Mouse (Mus musculus): Measurements from ENCODE around the gene AL607142.1. TPM values are rescaled to one million over a fixed set of nuclear protein-coding genes. Genes with fewer than 3 reads are reported as not detected.

The AL607142.1 gene
- polyA plus RNA-seq, 1 experiment from 2014 or later: not detected

GRCm38 (mm10) chr4:120037007-120037406 is 27.8 kb upstream of the AL607142.1 start:
- 46% methylated on average over 7 of the region's 7 CpGs for WGBS
- H3K9ac ChIP-seq (replicated peaks; ENCODE audit: low read length): no peak overlapping the region

GRCm38 (mm10) chr4:120041520-120041919 is 23.3 kb upstream of the AL607142.1 start:
- Histone ChIP-seq H3K9ac (replicated peaks; ENCODE audit: low read length) (no peak overlapping the region), H3K4me3 (ENCODE audit: low read length) (no peak overlapping the region), H3K36me3 (ENCODE audit: insufficient read depth, low read length) (no peaks in the 10 kb centered on the region), H3K9me3 (ENCODE audit: low read length) (no peaks in the 10 kb centered on the region), H3K4me1 (ENCODE audit: insufficient read depth, low read length) (no peaks in the 10 kb centered on the region), H3K27ac (ENCODE audit: low read length) (no peak overlapping the region), H3K4me2 (replicated peaks; ENCODE audit: low read depth, low read length) (no peak overlapping the region), H3K27me3 (ENCODE audit: insufficient read depth, low read length) (peaks cover 8% of the 10 kb centered on the region; the same call in 1 of the 2 replicates)
- WGBS: 92% methylated on average over 2 of the region's 2 CpGs
- no peak for ATAC-seq (ENCODE audit: low FRiP score, low TSS enrichment)

More at GRCm38 (mm10) chr4:120037007-120037406, 27.8 kb upstream of the AL607142.1 start:
- Histone ChIP-seq H3K4me3 (ENCODE audit: low read length) (no peak overlapping the region), H3K27ac (ENCODE audit: low read length) (no peak overlapping the region), H3K4me1 (ENCODE audit: insufficient read depth, low read length) (peaks cover 7% of the 10 kb centered on the region), H3K9me3 (ENCODE audit: low read length) (no peaks in the 10 kb centered on the region), H3K4me2 (replicated peaks; ENCODE audit: low read depth, low read length) (no peak overlapping the region), H3K36me3 (ENCODE audit: insufficient read depth, low read length) (no peaks in the 10 kb centered on the region), H3K27me3 (ENCODE audit: insufficient read depth, low read length) (peaks cover 31% of the 10 kb centered on the region)
- ATAC-seq (ENCODE audit: low FRiP score, low TSS enrichment): no peak

GRCm38 (mm10) chr4:120042480-120042879 is 22.3 kb upstream of the AL607142.1 start:
- Histone ChIP-seq H3K4me3 (ENCODE audit: low read length) (no peak overlapping the region), H3K4me1 (ENCODE audit: insufficient read depth, low read length) (no peaks in the 10 kb centered on the region), H3K9ac (replicated peaks; ENCODE audit: low read length) (no peak overlapping the region), H3K9me3 (ENCODE audit: low read length) (no peaks in the 10 kb centered on the region), H3K27me3 (ENCODE audit: insufficient read depth, low read length) (peaks cover 6% of the 10 kb centered on the region; the same call in 1 of the 2 replicates), H3K27ac (ENCODE audit: low read length) (no peak overlapping the region), H3K36me3 (ENCODE audit: insufficient read depth, low read length) (no peaks in the 10 kb centered on the region), H3K4me2 (replicated peaks; ENCODE audit: low read depth, low read length) (no peak overlapping the region)
- WGBS: 79% methylated on average over 7 of the region's 7 CpGs
- ATAC-seq (ENCODE audit: low FRiP score, low TSS enrichment): no peak

GRCm38 (mm10) chr4:120044612-120045011 is 20.2 kb upstream of the AL607142.1 start:
- Histone ChIP-seq H3K9ac (replicated peaks; ENCODE audit: low read length) (no peak overlapping the region), H3K27me3 (ENCODE audit: insufficient read depth, low read length) (no peaks in the 10 kb centered on the region), H3K27ac (ENCODE audit: low read length) (no peak overlapping the region), H3K4me1 (ENCODE audit: insufficient read depth, low read length) (no peaks in the 10 kb centered on the region), H3K36me3 (ENCODE audit: insufficient read depth, low read length) (no peaks in the 10 kb centered on the region), H3K4me3 (ENCODE audit: low read length) (no peak overlapping the region), H3K9me3 (ENCODE audit: low read length) (no peaks in the 10 kb centered on the region), H3K4me2 (replicated peaks; ENCODE audit: low read depth, low read length) (no peak overlapping the region)
- WGBS: 79% methylated on average over 5 of the region's 5 CpGs
- ATAC-seq (ENCODE audit: low FRiP score, low TSS enrichment): no peak

- Histone ChIP-seq H3K36me3 (ENCODE audit: insufficient read depth, low read length) (no peaks in the 10 kb centered on the region), H3K27me3 (ENCODE audit: insufficient read depth, low read length) (no peaks in the 10 kb centered on the region), H3K4me1 (ENCODE audit: insufficient read depth, low read length) (no peaks in the 10 kb centered on the region), H3K9me3 (ENCODE audit: low read length) (no peaks in the 10 kb centered on the region), H3K4me3 (ENCODE audit: low read length) (no peak overlapping the region), H3K4me2 (replicated peaks; ENCODE audit: low read depth, low read length) (no peak overlapping the region), H3K27ac (ENCODE audit: low read length) (no peak overlapping the region), H3K9ac (replicated peaks; ENCODE audit: low read length) (no peak overlapping the region)
- 55% methylated on average over 5 of the region's 5 CpGs for WGBS
- no peak for ATAC-seq (ENCODE audit: low FRiP score, low TSS enrichment)
Measured at GRCm38 (mm10) chr4:120045131-120045537, 19.7 kb upstream of the AL607142.1 start.

- ATAC-seq (ENCODE audit: low FRiP score, low TSS enrichment): no peak
- no peaks in the 10 kb centered on the region for H3K4me1 ChIP-seq (ENCODE audit: insufficient read depth, low read length)
- H3K4me2 ChIP-seq (replicated peaks; ENCODE audit: low read depth, low read length): no peak overlapping the region
- H3K4me3 ChIP-seq (ENCODE audit: low read length): no peak overlapping the region
- no peaks in the 10 kb centered on the region for H3K9me3 ChIP-seq (ENCODE audit: low read length)
- no peaks in the 10 kb centered on the region for H3K36me3 ChIP-seq (ENCODE audit: insufficient read depth, low read length)
- 80% methylated on average over 7 of the region's 7 CpGs for WGBS
- no peaks in the 10 kb centered on the region for H3K27me3 ChIP-seq (ENCODE audit: insufficient read depth, low read length)
- H3K9ac ChIP-seq (replicated peaks; ENCODE audit: low read length): no peak overlapping the region
- H3K27ac ChIP-seq (ENCODE audit: low read length): no peak overlapping the region
Measured at GRCm38 (mm10) chr4:120045871-120046270, 18.9 kb upstream of the AL607142.1 start.

GRCm38 (mm10) chr4:120047060-120047459 is 17.7 kb upstream of the AL607142.1 start:
- no peak overlapping the region for H3K27ac ChIP-seq (ENCODE audit: low read length)
- ATAC-seq (ENCODE audit: low FRiP score, low TSS enrichment): no peak
- 30% methylated on average over 4 of the region's 4 CpGs for WGBS
- no peak overlapping the region for H3K9ac ChIP-seq (replicated peaks; ENCODE audit: low read length)
- H3K27me3 ChIP-seq (ENCODE audit: insufficient read depth, low read length): no peaks in the 10 kb centered on the region
- H3K4me1 ChIP-seq (ENCODE audit: insufficient read depth, low read length): no peaks in the 10 kb centered on the region
- no peak overlapping the region for H3K4me3 ChIP-seq (ENCODE audit: low read length)
- H3K9me3 ChIP-seq (ENCODE audit: low read length): no peaks in the 10 kb centered on the region
- H3K36me3 ChIP-seq (ENCODE audit: insufficient read depth, low read length): no peaks in the 10 kb centered on the region
- no peak overlapping the region for H3K4me2 ChIP-seq (replicated peaks; ENCODE audit: low read depth, low read length)

- Histone ChIP-seq H3K27ac (ENCODE audit: low read length) (no peak overlapping the region), H3K4me3 (ENCODE audit: low read length) (no peak overlapping the region), H3K36me3 (ENCODE audit: insufficient read depth, low read length) (no peaks in the 10 kb centered on the region), H3K9me3 (ENCODE audit: low read length) (no peaks in the 10 kb centered on the region), H3K27me3 (ENCODE audit: insufficient read depth, low read length) (no peaks in the 10 kb centered on the region), H3K4me1 (ENCODE audit: insufficient read depth, low read length) (no peaks in the 10 kb centered on the region), H3K9ac (replicated peaks; ENCODE audit: low read length) (no peak overlapping the region), H3K4me2 (replicated peaks; ENCODE audit: low read depth, low read length) (no peak overlapping the region)
- WGBS: 79% methylated on average over 4 of the region's 4 CpGs
- no peak; the same call in 1 of the 2 replicates for ATAC-seq (ENCODE audit: low FRiP score, low TSS enrichment)
Measured at GRCm38 (mm10) chr4:120048274-120048673, 16.5 kb upstream of the AL607142.1 start.

GRCm38 (mm10) chr4:120049857-120050256 is 14.9 kb upstream of the AL607142.1 start:
- no peaks in the 10 kb centered on the region for H3K9me3 ChIP-seq (ENCODE audit: low read length)
- H3K27ac ChIP-seq (ENCODE audit: low read length): no peak overlapping the region
- WGBS: 80% methylated on average over 3 of the region's 3 CpGs
- H3K4me3 ChIP-seq (ENCODE audit: low read length): no peak overlapping the region
- no peak overlapping the region for H3K9ac ChIP-seq (replicated peaks; ENCODE audit: low read length)
- H3K4me1 ChIP-seq (ENCODE audit: insufficient read depth, low read length): no peaks in the 10 kb centered on the region
- no peak for ATAC-seq (ENCODE audit: low FRiP score, low TSS enrichment)
- no peaks in the 10 kb centered on the region for H3K27me3 ChIP-seq (ENCODE audit: insufficient read depth, low read length)
- H3K4me2 ChIP-seq (replicated peaks; ENCODE audit: low read depth, low read length): no peak overlapping the region
- no peaks in the 10 kb centered on the region for H3K36me3 ChIP-seq (ENCODE audit: insufficient read depth, low read length)

GRCm38 (mm10) chr4:120052481-120052880 is 12.3 kb upstream of the AL607142.1 start:
- H3K9me3 ChIP-seq (ENCODE audit: low read length): no peaks in the 10 kb centered on the region
- no peak overlapping the region for H3K4me3 ChIP-seq (ENCODE audit: low read length)
- H3K4me1 ChIP-seq (ENCODE audit: insufficient read depth, low read length): no peaks in the 10 kb centered on the region
- H3K4me2 ChIP-seq (replicated peaks; ENCODE audit: low read depth, low read length): no peak overlapping the region
- H3K27ac ChIP-seq (ENCODE audit: low read length): no peak overlapping the region
- H3K9ac ChIP-seq (replicated peaks; ENCODE audit: low read length): no peak overlapping the region
- no peak for ATAC-seq (ENCODE audit: low FRiP score, low TSS enrichment)
- no peaks in the 10 kb centered on the region for H3K27me3 ChIP-seq (ENCODE audit: insufficient read depth, low read length)
- H3K36me3 ChIP-seq (ENCODE audit: insufficient read depth, low read length): no peaks in the 10 kb centered on the region
